Mouse (Mus musculus) stomach, embryonic 16.5 days (tissue): ENCODE data around the gene Fras1. TPM values are rescaled to one million over a fixed set of nuclear protein-coding genes. Genes with fewer than 3 reads are reported as not detected.

Experiments
- ATAC-seq: fragments of 200-750 bp; cut with Nextera tagmentation; 2 replicates; pipeline ENCODE4 v1.8.0; 2017; ENCODE audit warnings: moderate number of reproducible peaks, moderate TSS enrichment; ENCODE audit not compliant: insufficient read depth, low FRiP score
- H3K27ac ChIP-seq: fragments of 300-500 bp; sonication (generic); 2 replicates; pipeline ENCODE4 v1.5.1; 2014; ENCODE audit warnings: low read length
- H3K27me3 ChIP-seq: fragments of 300-500 bp; sonication (generic); 2 replicates; pipeline ENCODE4 v1.6.1; 2014; ENCODE audit warnings: low read length, control low read depth, mixed read lengths; ENCODE audit not compliant: control insufficient read depth, insufficient read depth
- H3K36me3 ChIP-seq: fragments of 300-500 bp; sonication (generic); 2 replicates; pipeline ENCODE4 v1.6.1; 2014; ENCODE audit warnings: low read length; ENCODE audit not compliant: control insufficient read depth, insufficient read depth
- H3K4me1 ChIP-seq: fragments of 300-500 bp; sonication (generic); 2 replicates; pipeline ENCODE4 v1.6.1; 2014; ENCODE audit warnings: low read length, control low read depth, mixed read lengths; ENCODE audit not compliant: control insufficient read depth, insufficient read depth
- H3K4me2 ChIP-seq: fragments of 300-500 bp; sonication (generic); 2 replicates; pipeline ENCODE4 v1.6.1; 2014; ENCODE audit warnings: low read depth, low read length, mixed read lengths
- H3K4me3 ChIP-seq: fragments of 300-500 bp; sonication (generic); replicated peaks from 2 replicates; pipeline ENCODE4 v1.5.1; 2014; ENCODE audit warnings: mild to moderate bottlenecking, low read length
- H3K9ac ChIP-seq: fragments of 300-500 bp; sonication (generic); 2 replicates; pipeline ENCODE4 v1.6.1; 2014; ENCODE audit warnings: low read length
- H3K9me3 ChIP-seq: fragments of 300-500 bp; sonication (generic); replicated peaks from 2 replicates; pipeline ENCODE4 v1.6.1; 2016; ENCODE audit warnings: low read length, control low read depth; ENCODE audit not compliant: control insufficient read depth
- WGBS: fragments of 180-500 bp; shearing (Covaris S2); extraction: QIAGEN DNeasy Blood & Tissue Kit; methylation state at CpG from one replicate; pipeline ENCODE4 v1.1.7; 2014; 5-methylcytosine and 5-hydroxymethylcytosine counted together
- polyA plus RNA-seq: library from polyadenylated mRNA; unstranded; fragments of >200 nt; fragmentation: Nextera tagmentation; extraction: Ambion mirVana; gene quantifications from 2 replicates; pipeline ENCODE4 v1.2.1, GENCODE M21; 2015

The Fras1 gene
- polyA plus RNA-seq, 1 experiment from 2014 or later, result 18.3 TPM

DNA sequence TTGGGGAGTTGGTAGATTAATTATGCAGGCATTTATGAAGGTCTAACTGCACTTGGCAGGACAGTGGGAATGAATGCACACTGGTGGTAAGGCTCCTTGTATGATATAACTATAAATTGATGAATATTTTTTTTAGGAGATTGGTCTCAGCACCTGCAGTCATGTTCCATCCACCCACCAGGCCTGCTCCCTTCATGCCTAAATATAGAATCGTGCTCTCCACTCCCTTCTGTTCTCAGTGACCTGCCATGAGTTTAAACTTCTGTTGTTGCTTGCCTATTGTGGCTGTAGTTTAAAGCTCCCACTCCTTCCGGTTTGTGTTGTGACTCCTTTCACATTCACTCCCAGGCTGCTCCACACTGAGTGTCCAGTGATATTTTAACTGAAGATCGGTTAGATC, 80.7 kb downstream of the Fras1 start:
- ATAC-seq, result no peak
- no peaks in the 10 kb centered on the region for H3K36me3 ChIP-seq
- H3K4me1 ChIP-seq, result peaks cover 30% of the 10 kb centered on the region
- WGBS, result 64% methylated on average over 3 of the region's 3 CpGs
- no peak overlapping the region for H3K4me3 ChIP-seq
- H3K27me3 ChIP-seq, result no peaks in the 10 kb centered on the region
- H3K9ac ChIP-seq, result no peak overlapping the region
- H3K4me2 ChIP-seq, result no peak overlapping the region
- H3K27ac ChIP-seq, result no peak overlapping the region
- no peaks in the 10 kb centered on the region for H3K9me3 ChIP-seq

DNA sequence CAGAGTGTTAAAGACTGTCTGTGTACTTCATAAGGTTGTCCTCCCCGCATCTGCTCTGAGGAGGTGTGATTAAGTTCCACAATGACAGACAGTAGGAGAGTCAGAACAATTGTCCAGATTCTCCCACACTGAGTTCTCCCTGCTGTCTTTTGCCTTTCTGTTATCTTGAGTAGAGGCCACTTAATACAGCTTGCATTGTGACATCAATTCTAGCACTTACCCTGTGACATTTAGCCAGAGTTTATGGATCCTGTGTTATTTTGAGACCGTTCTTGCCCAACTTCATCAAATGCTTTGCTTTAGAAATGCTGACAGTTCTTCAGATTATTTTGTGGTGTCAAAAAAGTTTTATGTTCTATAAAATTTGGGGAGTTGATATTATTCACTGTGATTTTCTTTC, 81.5 kb downstream of the Fras1 start:
- Histone ChIP-seq H3K36me3 (no peaks in the 10 kb centered on the region), H3K27me3 (no peaks in the 10 kb centered on the region), H3K4me2 (no peak overlapping the region), H3K9me3 (no peaks in the 10 kb centered on the region), H3K27ac (no peak overlapping the region), H3K4me1 (peaks cover 35% of the 10 kb centered on the region), H3K9ac (no peak overlapping the region), H3K4me3 (no peak overlapping the region)
- ATAC-seq, result no peak
- WGBS, result 63% methylated on average over 2 of the region's 2 CpGs

DNA sequence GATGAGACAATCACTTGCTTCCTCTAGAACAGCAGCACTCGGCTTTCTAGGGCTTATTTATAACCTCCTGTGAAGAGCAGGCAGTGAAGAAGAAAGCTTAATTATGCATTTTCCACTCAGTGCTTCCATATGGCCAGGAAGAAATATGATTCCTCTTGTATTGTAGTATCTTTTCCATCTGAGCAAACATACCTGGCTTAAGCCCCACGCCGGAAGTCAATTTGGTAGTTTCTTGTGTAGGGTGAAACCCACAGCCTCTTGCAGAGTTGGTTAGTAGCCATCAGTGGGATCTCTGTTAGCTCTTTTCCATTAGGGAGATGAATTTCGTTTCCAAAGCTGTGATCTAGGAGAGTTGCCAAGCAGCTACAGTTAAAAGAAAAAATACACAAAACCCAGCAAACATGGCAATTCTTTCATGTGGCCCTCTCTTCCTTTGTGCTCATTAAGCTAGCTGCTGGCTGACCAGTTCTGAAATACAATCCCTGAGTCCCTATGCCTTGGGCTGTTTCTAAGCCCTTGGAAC, 83.7 kb downstream of the Fras1 start:
- Histone ChIP-seq H3K4me2 (no peak overlapping the region), H3K9ac (no peak overlapping the region), H3K27me3 (no peaks in the 10 kb centered on the region), H3K9me3 (no peaks in the 10 kb centered on the region), H3K4me3 (no peak overlapping the region), H3K36me3 (no peaks in the 10 kb centered on the region), H3K4me1 (peaks cover 30% of the 10 kb centered on the region), H3K27ac (peak overlapping the region; percentile 15; the same call in 1 of the 2 replicates)
- 31% methylated on average over 4 of the region's 4 CpGs for WGBS
- no peak for ATAC-seq

DNA sequence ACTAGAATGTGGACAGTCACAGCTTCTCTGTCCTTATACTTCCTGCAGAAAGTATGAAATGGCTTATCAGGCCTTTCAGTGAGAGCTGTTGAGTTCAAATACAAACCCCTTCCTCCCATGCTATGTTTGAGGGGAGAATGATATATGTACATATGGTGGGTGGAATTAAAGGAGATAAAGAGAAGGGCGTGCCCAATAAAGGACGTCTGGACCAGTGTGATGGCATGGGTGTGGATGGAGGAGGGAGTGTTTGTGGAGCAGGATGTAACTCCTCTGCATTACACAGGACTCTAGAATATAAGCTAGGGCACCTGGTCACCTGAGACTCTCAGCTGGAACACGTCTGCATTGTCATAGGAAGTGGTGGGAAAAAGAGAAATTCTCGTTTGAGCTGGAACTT, 85.8 kb downstream of the Fras1 start:
- peak; percentile 49; the same call in 1 of the 2 replicates for ATAC-seq
- WGBS, result 51% methylated on average over 4 of the region's 4 CpGs
- Histone ChIP-seq H3K4me1 (peaks cover 23% of the 10 kb centered on the region), H3K36me3 (no peaks in the 10 kb centered on the region), H3K27ac (no peak overlapping the region), H3K9ac (no peak overlapping the region), H3K27me3 (no peaks in the 10 kb centered on the region), H3K4me3 (no peak overlapping the region), H3K4me2 (no peak overlapping the region), H3K9me3 (no peaks in the 10 kb centered on the region)

DNA sequence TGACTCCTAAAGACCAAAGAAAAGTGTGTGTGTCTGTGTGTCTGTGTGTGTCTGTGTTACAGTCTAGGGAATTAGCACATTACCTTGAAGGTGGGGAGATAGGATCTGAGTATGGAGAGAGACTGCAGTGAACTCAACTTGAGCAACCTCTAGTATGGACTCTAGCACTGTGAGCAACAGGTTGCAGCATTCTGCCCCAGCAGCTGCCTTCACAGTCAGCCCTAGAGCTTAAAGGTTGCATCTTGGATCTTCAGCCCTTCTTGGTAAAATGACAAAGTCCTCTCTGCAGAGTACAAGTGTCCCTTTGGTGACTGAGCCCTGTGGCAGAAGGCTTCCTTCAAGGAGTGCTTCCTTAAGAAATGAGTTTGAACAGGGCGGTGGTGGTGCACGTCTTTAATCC, 88.4 kb downstream of the Fras1 start:
- Histone ChIP-seq H3K27ac (no peak overlapping the region), H3K9ac (no peak overlapping the region), H3K4me1 (peaks cover 12% of the 10 kb centered on the region; the same call in 1 of the 2 replicates), H3K9me3 (no peaks in the 10 kb centered on the region), H3K4me2 (no peak overlapping the region), H3K27me3 (no peaks in the 10 kb centered on the region), H3K4me3 (no peak overlapping the region), H3K36me3 (no peaks in the 10 kb centered on the region)
- ATAC-seq, result no peak
- 94% methylated on average over 2 of the region's 2 CpGs for WGBS

DNA sequence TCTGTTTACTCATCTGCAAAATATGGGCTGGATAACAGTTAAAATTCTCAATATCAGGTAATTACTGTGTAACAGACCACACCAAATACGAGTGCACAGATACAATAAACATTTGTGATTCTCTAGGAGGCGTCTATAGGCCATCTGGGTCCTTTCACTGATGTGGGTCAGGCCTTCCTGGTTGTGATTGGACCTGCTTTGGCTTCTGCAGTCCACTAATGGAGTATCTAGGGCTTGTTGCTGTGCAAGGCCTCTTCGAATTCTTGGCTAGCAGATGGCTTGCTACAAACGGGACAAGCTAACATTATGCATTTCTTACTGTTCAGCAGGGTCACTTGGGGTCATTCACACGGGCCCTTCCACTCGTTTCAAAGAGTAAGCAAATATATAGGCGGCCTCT, 92.7 kb downstream of the Fras1 start:
- 19% methylated on average over 7 of the region's 7 CpGs for WGBS
- Histone ChIP-seq H3K27me3 (no peaks in the 10 kb centered on the region), H3K27ac (no peak overlapping the region), H3K9me3 (no peaks in the 10 kb centered on the region), H3K9ac (no peak overlapping the region), H3K36me3 (no peaks in the 10 kb centered on the region), H3K4me1 (no peaks in the 10 kb centered on the region), H3K4me2 (no peak overlapping the region), H3K4me3 (no peak overlapping the region)
- ATAC-seq, result no peak

DNA sequence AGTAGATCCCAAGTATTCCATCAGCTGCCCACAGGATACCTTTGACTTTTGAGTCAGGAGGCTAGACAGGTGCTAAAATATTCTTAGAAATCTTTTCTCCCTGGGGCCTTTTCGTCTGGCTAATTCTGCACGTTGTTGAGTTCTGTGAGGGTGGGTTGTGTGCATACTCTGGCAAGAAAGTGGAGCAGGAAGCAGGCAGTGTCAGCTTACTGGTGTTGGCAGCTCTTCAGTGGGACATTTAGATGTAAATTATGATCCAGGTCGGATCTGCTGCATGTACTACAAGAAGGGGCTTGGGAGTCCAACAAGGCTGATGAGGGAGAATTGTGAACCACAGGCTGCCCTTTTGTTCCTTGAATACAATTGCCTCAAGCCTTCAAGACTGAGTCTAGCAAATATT, 98.2 kb downstream of the Fras1 start:
- Histone ChIP-seq H3K27ac (no peak overlapping the region), H3K4me3 (no peak overlapping the region), H3K9ac (no peak overlapping the region), H3K36me3 (no peaks in the 10 kb centered on the region), H3K9me3 (no peaks in the 10 kb centered on the region), H3K4me2 (no peak overlapping the region), H3K27me3 (no peaks in the 10 kb centered on the region), H3K4me1 (no peaks in the 10 kb centered on the region)
- 39% methylated on average over 3 of the region's 3 CpGs for WGBS
- no peak for ATAC-seq

DNA sequence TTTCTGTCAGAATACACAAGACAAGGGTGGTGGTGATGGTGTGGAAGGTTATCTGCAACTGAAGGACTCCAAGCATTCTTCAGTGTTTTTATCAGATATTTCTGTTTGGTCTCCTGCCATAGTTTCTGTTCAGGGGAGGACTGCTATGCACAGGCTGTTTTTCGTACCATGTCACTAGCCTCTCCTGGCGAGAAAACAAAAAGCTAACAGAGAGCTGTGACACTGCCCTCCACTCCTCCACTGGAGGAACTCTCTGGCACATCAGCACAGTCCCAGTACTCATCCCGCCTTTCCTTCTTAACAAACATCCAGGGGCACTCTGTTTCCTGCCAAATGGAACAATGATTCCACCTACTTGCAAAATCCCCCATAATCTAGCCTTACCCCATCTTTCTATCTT, 101.7 kb downstream of the Fras1 start:
- H3K27ac ChIP-seq, result no peak overlapping the region
- no peak overlapping the region for H3K9ac ChIP-seq
- WGBS, result 54% methylated on average over 3 of the region's 3 CpGs
- no peak for ATAC-seq
- no peak overlapping the region for H3K4me2 ChIP-seq
- no peak overlapping the region for H3K4me3 ChIP-seq
- no peaks in the 10 kb centered on the region for H3K4me1 ChIP-seq
- no peaks in the 10 kb centered on the region for H3K36me3 ChIP-seq
- H3K27me3 ChIP-seq, result no peaks in the 10 kb centered on the region
- no peaks in the 10 kb centered on the region for H3K9me3 ChIP-seq

DNA sequence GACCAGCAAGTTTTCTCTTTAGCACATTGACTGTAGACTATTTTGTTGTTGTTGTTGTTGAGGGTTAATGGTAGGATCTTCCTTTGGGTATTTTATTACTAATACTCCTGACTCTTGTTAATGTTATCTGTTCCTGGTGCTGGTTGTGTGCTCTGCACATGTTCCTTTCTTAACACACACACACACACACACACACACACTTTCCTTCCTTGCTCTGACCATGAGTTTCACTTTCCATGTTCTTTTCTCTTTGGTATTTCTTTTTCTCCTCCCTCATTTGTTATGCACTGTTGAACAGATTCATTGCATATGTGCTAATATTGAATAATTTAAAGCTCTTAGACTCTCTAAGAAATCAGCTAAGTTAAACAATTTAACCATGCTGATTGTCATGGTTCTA, 105.2 kb downstream of the Fras1 start:
- no peak overlapping the region for H3K4me3 ChIP-seq
- H3K27ac ChIP-seq, result no peak overlapping the region
- no peak for ATAC-seq

DNA sequence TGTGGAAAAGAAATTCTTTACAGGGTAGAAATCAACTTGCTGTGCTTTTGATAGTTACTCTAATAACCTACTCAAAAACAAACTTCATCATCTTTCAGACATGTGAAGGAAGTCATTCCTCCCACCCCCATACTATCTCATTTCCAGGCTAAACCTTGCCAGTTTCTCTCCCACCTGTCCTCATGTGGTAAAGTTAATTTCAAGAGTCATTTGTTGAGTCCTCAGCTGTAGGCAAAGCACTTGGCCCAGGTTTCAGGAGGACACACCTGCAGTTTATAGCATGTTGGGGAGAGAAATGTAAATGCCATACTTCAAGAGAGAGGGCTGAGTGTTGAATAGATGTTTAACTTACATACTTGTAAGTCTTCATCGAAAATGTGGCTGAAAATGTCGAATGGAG, 107.4 kb downstream of the Fras1 start:
- Histone ChIP-seq H3K9me3 (no peaks in the 10 kb centered on the region), H3K36me3 (no peaks in the 10 kb centered on the region), H3K4me2 (no peak overlapping the region), H3K27me3 (no peaks in the 10 kb centered on the region), H3K4me1 (no peaks in the 10 kb centered on the region), H3K27ac (no peak overlapping the region), H3K9ac (no peak overlapping the region), H3K4me3 (no peak overlapping the region)
- WGBS, result 94% methylated on average over 2 of the region's 2 CpGs
- no peak for ATAC-seq

More for the DNA sequence above, 105.2 kb downstream of the Fras1 start:
- no peaks in the 10 kb centered on the region for H3K9me3 ChIP-seq
- no peaks in the 10 kb centered on the region for H3K36me3 ChIP-seq
- no peaks in the 10 kb centered on the region for H3K4me1 ChIP-seq
- H3K4me2 ChIP-seq, result no peak overlapping the region
- H3K9ac ChIP-seq, result no peak overlapping the region
- no peaks in the 10 kb centered on the region for H3K27me3 ChIP-seq
